Comparison of ENCODE assay signal across 13 mouse cellular contexts in the genomic region with DNA sequence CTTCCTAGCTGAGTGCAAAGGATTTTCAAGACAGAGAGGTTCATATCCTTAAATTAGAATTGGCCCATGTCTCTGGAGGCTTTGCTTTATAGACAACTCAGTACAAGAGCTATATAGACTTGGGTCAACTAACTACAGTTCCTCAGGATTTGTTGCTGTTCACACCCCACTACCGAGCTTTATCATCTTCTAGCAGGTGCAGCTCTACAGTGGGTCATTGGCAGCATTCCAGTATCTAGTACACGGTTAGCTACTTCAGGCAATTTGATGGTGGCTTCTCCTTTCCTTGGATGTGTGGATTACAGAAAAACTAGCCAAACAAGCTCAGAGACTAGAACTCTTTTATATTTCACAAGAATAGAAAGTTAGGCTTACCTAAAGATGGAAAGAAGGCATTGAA.
"Had no signal": no experiment of that assay in that cellular context is flagged by ENCODE, and none has a peak within 500 bp of the region (broad histone marks: within the 10 kb centered on the region; RNA-seq: fewer than 3 reads in every experiment).

No protein-coding gene starts in this region.

- H3K4me2 ChIP-seq: liver, embryonic 13.5 days; midbrain, embryonic 13.5 days had no signal

- H3K27ac ChIP-seq: kidney, postnatal 0 days; layer of hippocampus, adult 2 months; liver, embryonic 13.5 days; midbrain, embryonic 13.5 days had no signal

- H3K27me3 ChIP-seq: liver, embryonic 13.5 days; midbrain, embryonic 13.5 days had no signal

- ATAC-seq: intestine, postnatal 0 days; midbrain, embryonic 13.5 days; midbrain, embryonic 16.5 days had no signal

- DNase-seq: kidney, adult 2 months; kidney, postnatal 25 days; layer of hippocampus, adult 9-11 months; liver, embryonic 13.5 days; lung, adult 2 months; thymus, adult 2 months; thymus, postnatal 14 days; thymus, postnatal 4 days had no signal

- H3K4me3 ChIP-seq: layer of hippocampus, adult 2 months; liver, embryonic 13.5 days; midbrain, embryonic 13.5 days had no signal

- H3K4me1 ChIP-seq: liver, embryonic 13.5 days; midbrain, embryonic 13.5 days had no signal

- H3K9ac ChIP-seq: liver, embryonic 13.5 days; midbrain, embryonic 13.5 days had no signal

- H3K36me3 ChIP-seq: liver, embryonic 13.5 days; midbrain, embryonic 13.5 days had no signal

- H3K9me3 ChIP-seq: liver, embryonic 13.5 days; midbrain, embryonic 13.5 days had no signal
